Mouse (Mus musculus): ENCODE data around the gene Cfl1. TPM values are rescaled to one million over a fixed set of nuclear protein-coding genes. Genes with fewer than 3 reads are reported as not detected.

The Cfl1 gene
- total and polyA plus RNA-seq, 3 experiments: 818 to 1,768 (median 999) TPM

Other genes with a start within 250 kb of the Cfl1 start
Only the 20 nearest of the 30 such genes appear.
- 1.9 and 3.5 TPM in 2 replicates for gene Cst6, start 140.9 kb upstream of the Cfl1 start, total RNA-seq (2012; rRNA removed)
- gene Cst6, start 140.9 kb upstream of the Cfl1 start, total RNA-seq (2014; rRNA removed): not detected in 2 replicates
- gene Cst6, start 140.9 kb upstream of the Cfl1 start, polyA plus RNA-seq (2012; ENCODE audit: insufficient read length, low read depth): not detected in 2 replicates
- gene Eif1ad, start 123.7 kb upstream of the Cfl1 start, total RNA-seq (2012; rRNA removed): 68.4 and 82.5 TPM in 2 replicates
- 79.3 and 86.0 TPM in 2 replicates for gene Eif1ad, start 123.7 kb upstream of the Cfl1 start, total RNA-seq (2014; rRNA removed)
- 97.7 and 98.8 TPM in 2 replicates for gene Eif1ad, start 123.7 kb upstream of the Cfl1 start, polyA plus RNA-seq (2012; ENCODE audit: insufficient read length, low read depth)
- 161 and 176 TPM in 2 replicates for gene Banf1, start 123.3 kb upstream of the Cfl1 start, total RNA-seq (2012; rRNA removed)
- gene Banf1, start 123.3 kb upstream of the Cfl1 start, total RNA-seq (2014; rRNA removed): 212 and 273 TPM in 2 replicates
- 450 and 496 TPM in 2 replicates for gene Banf1, start 123.3 kb upstream of the Cfl1 start, polyA plus RNA-seq (2012; ENCODE audit: insufficient read length, low read depth)
- 78.3 and 85.8 TPM in 2 replicates for gene Sart1, start 101.8 kb upstream of the Cfl1 start, total RNA-seq (2012; rRNA removed)
- 46.7 and 47.7 TPM in 2 replicates for gene Sart1, start 101.8 kb upstream of the Cfl1 start, total RNA-seq (2014; rRNA removed)
- gene Sart1, start 101.8 kb upstream of the Cfl1 start, polyA plus RNA-seq (2012; ENCODE audit: insufficient read length, low read depth): 104 and 132 TPM in 2 replicates
- 0.80 and 0.89 TPM in 2 replicates for gene Tsga10ip, start 87.9 kb upstream of the Cfl1 start, total RNA-seq (2012; rRNA removed)
- 0.14 TPM in 1 of 2 replicates, not detected in the other for gene Tsga10ip, start 87.9 kb upstream of the Cfl1 start, total RNA-seq (2014; rRNA removed)
- gene Tsga10ip, start 87.9 kb upstream of the Cfl1 start, polyA plus RNA-seq (2012; ENCODE audit: insufficient read length, low read depth): 0.87 and 1.0 TPM in 2 replicates
- 142 and 143 TPM in 2 replicates for gene Drap1, start 65.5 kb upstream of the Cfl1 start, total RNA-seq (2012; rRNA removed)
- 73.3 and 86.7 TPM in 2 replicates for gene Drap1, start 65.5 kb upstream of the Cfl1 start, total RNA-seq (2014; rRNA removed)
- 180 and 215 TPM in 2 replicates for gene Drap1, start 65.5 kb upstream of the Cfl1 start, polyA plus RNA-seq (2012; ENCODE audit: insufficient read length, low read depth)
- gene AI837181, start 65.3 kb upstream of the Cfl1 start, total RNA-seq (2012; rRNA removed): 8.6 and 9.8 TPM in 2 replicates
- 19.3 and 22.0 TPM in 2 replicates for gene AI837181, start 65.3 kb upstream of the Cfl1 start, total RNA-seq (2014; rRNA removed)
- 20.7 and 25.1 TPM in 2 replicates for gene AI837181, start 65.3 kb upstream of the Cfl1 start, polyA plus RNA-seq (2012; ENCODE audit: insufficient read length, low read depth)
- gene Fosl1, start 42.9 kb upstream of the Cfl1 start, total RNA-seq (2012; rRNA removed): not detected in 2 replicates
- gene Fosl1, start 42.9 kb upstream of the Cfl1 start, total RNA-seq (2014; rRNA removed): not detected in 2 replicates
- gene Fosl1, start 42.9 kb upstream of the Cfl1 start, polyA plus RNA-seq (2012; ENCODE audit: insufficient read length, low read depth): not detected in 2 replicates
- 4.2 and 4.8 TPM in 2 replicates for gene Ccdc85b, start 32.6 kb upstream of the Cfl1 start, total RNA-seq (2012; rRNA removed)
- gene Ccdc85b, start 32.6 kb upstream of the Cfl1 start, total RNA-seq (2014; rRNA removed): 2.0 and 2.1 TPM in 2 replicates
- gene Ccdc85b, start 32.6 kb upstream of the Cfl1 start, polyA plus RNA-seq (2012; ENCODE audit: insufficient read length, low read depth): 4.1 and 5.0 TPM in 2 replicates
- 37.5 and 43.0 TPM in 2 replicates for gene Fibp, start 29.8 kb upstream of the Cfl1 start, total RNA-seq (2012; rRNA removed)
- 23.9 and 29.1 TPM in 2 replicates for gene Fibp, start 29.8 kb upstream of the Cfl1 start, total RNA-seq (2014; rRNA removed)
- gene Fibp, start 29.8 kb upstream of the Cfl1 start, polyA plus RNA-seq (2012; ENCODE audit: insufficient read length, low read depth): 52.4 and 74.9 TPM in 2 replicates
- 0.38 TPM in 2 replicates for gene Ctsw, start 21.9 kb upstream of the Cfl1 start, total RNA-seq (2012; rRNA removed)
- 0.23 TPM in 1 of 2 replicates, not detected in the other for gene Ctsw, start 21.9 kb upstream of the Cfl1 start, total RNA-seq (2014; rRNA removed)
- 0.60 and 1.1 TPM in 2 replicates for gene Ctsw, start 21.9 kb upstream of the Cfl1 start, polyA plus RNA-seq (2012; ENCODE audit: insufficient read length, low read depth)
- gene Efemp2, start 16.5 kb upstream of the Cfl1 start, total RNA-seq (2012; rRNA removed): 0.51 and 0.59 TPM in 2 replicates
- not detected in 2 replicates for gene Efemp2, start 16.5 kb upstream of the Cfl1 start, total RNA-seq (2014; rRNA removed)
- gene Efemp2, start 16.5 kb upstream of the Cfl1 start, polyA plus RNA-seq (2012; ENCODE audit: insufficient read length, low read depth): 0.50 and 1.5 TPM in 2 replicates
- gene Mus81, start 2.1 kb upstream of the Cfl1 start, total RNA-seq (2012; rRNA removed): 28.8 and 31.1 TPM in 2 replicates
- 18.0 and 20.4 TPM in 2 replicates for gene Mus81, start 2.1 kb upstream of the Cfl1 start, total RNA-seq (2014; rRNA removed)
- 29.3 and 30.2 TPM in 2 replicates for gene Mus81, start 2.1 kb upstream of the Cfl1 start, polyA plus RNA-seq (2012; ENCODE audit: insufficient read length, low read depth)
- 0.25 and 0.34 TPM in 2 replicates for gene 1700020D05Rik, start 13.3 kb downstream of the Cfl1 start, total RNA-seq (2012; rRNA removed)
- gene 1700020D05Rik, start 13.3 kb downstream of the Cfl1 start, total RNA-seq (2014; rRNA removed): 0.23 TPM in 1 of 2 replicates, not detected in the other
- gene 1700020D05Rik, start 13.3 kb downstream of the Cfl1 start, polyA plus RNA-seq (2012; ENCODE audit: insufficient read length, low read depth): 0.33 TPM in 1 of 2 replicates, not detected in the other
- 2.7 and 2.8 TPM in 2 replicates for gene Snx32, start 20.1 kb downstream of the Cfl1 start, total RNA-seq (2012; rRNA removed)
- 0.75 and 0.96 TPM in 2 replicates for gene Snx32, start 20.1 kb downstream of the Cfl1 start, total RNA-seq (2014; rRNA removed)
- 1.2 and 2.4 TPM in 2 replicates for gene Snx32, start 20.1 kb downstream of the Cfl1 start, polyA plus RNA-seq (2012; ENCODE audit: insufficient read length, low read depth)
- gene Ovol1, start 70.2 kb downstream of the Cfl1 start, total RNA-seq (2012; rRNA removed): not detected in 2 replicates
- gene Ovol1, start 70.2 kb downstream of the Cfl1 start, total RNA-seq (2014; rRNA removed): not detected in 2 replicates
- gene Ovol1, start 70.2 kb downstream of the Cfl1 start, polyA plus RNA-seq (2012; ENCODE audit: insufficient read length, low read depth): not detected in 2 replicates
- 9.6 and 10.6 TPM in 2 replicates for gene Ap5b1, start 77.6 kb downstream of the Cfl1 start, total RNA-seq (2012; rRNA removed)
- 3.2 and 3.6 TPM in 2 replicates for gene Ap5b1, start 77.6 kb downstream of the Cfl1 start, total RNA-seq (2014; rRNA removed)
- gene Ap5b1, start 77.6 kb downstream of the Cfl1 start, polyA plus RNA-seq (2012; ENCODE audit: insufficient read length, low read depth): 6.5 and 8.5 TPM in 2 replicates
- 124 and 164 TPM in 2 replicates for gene Rnaseh2c, start 111.4 kb downstream of the Cfl1 start, total RNA-seq (2012; rRNA removed)
- 51.3 and 54.2 TPM in 2 replicates for gene Rnaseh2c, start 111.4 kb downstream of the Cfl1 start, total RNA-seq (2014; rRNA removed)
- gene Rnaseh2c, start 111.4 kb downstream of the Cfl1 start, polyA plus RNA-seq (2012; ENCODE audit: insufficient read length, low read depth): 75.4 and 79.0 TPM in 2 replicates
- 44.9 and 46.5 TPM in 2 replicates for gene Kat5, start 119.8 kb downstream of the Cfl1 start, total RNA-seq (2012; rRNA removed)
- 75.4 and 106 TPM in 2 replicates for gene Kat5, start 119.8 kb downstream of the Cfl1 start, total RNA-seq (2014; rRNA removed)
- 50.1 and 62.8 TPM in 2 replicates for gene Kat5, start 119.8 kb downstream of the Cfl1 start, polyA plus RNA-seq (2012; ENCODE audit: insufficient read length, low read depth)
- gene Rela, start 147.0 kb downstream of the Cfl1 start, total RNA-seq (2012; rRNA removed): 21.0 and 22.1 TPM in 2 replicates
- 11.1 and 12.1 TPM in 2 replicates for gene Rela, start 147.0 kb downstream of the Cfl1 start, total RNA-seq (2014; rRNA removed)
- 43.8 and 51.9 TPM in 2 replicates for gene Rela, start 147.0 kb downstream of the Cfl1 start, polyA plus RNA-seq (2012; ENCODE audit: insufficient read length, low read depth)